Mouse (Mus musculus) embryo, embryonic 10.5 days (tissue): ENCODE data around the gene Cd96.
"Not testable (repeated sequence)": the region's sequence is repeated elsewhere in the genome, so short reads cannot be mapped to it uniquely, and the experiment has no call there.

Experiments
- DNase-seq: peaks from one replicate; pipeline ENCODE4 v3.0.0-alpha.2; 2015; ENCODE audit warnings: low spot score

The Cd96 gene

DNA sequence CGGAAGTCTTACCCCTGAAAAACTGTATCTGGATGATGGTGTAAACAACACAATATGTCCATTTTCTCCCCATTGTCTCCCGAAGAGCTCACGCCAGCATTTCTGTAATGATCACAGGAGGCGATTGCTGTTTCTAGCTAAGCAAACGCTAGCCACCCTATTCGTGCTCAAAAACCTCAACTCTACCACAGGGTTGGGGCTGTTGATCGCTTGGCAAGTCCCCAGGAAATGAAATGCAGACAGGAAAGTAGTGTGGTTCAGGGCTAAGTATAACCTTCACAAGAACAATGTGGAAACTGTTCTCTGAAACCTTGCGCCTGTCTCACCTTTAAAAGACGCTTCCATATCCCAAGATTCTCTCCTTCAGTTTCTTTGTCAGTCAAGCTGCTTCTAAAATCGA lies at the start of gene Cd96:
Cd96 (minus strand) TSS at position 232 of the 400 bp plus-strand sequence.
- no peak for DNase-seq

- DNase-seq = no peak
Measured at GRCm38 (mm10) chr16:46166971-46167370, 46.9 kb upstream of the Cd96 start.

- no peak for DNase-seq
Measured at GRCm38 (mm10) chr16:46165305-46165704, 45.3 kb upstream of the Cd96 start.

DNA sequence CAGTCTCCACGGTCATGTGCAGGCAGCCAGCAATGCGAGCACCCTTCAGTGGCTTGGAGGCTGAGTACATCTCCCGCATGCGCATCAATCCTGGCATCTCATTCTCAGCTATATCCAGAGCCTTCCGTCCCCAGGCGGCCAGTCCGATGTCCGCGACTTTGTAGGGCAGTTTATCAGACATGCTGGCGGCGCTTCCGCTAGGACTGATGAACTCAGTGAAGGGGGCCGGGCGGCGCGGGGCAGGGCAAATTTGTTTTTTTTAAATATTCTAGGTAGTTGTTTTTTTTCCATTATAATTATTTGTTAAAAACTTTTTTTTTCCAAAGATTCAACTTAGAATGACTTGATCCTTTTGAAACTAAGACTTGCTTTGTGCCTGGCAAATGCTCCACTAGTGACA lies 34.8 kb upstream of the Cd96 start, which contains the start of gene Gm4737:
Gm4737 (minus strand) TSS at position 246 of the 400 bp plus-strand sequence.
- not testable (repeated sequence) for DNase-seq

GRCm38 (mm10) chr16:46151141-46151540 lies 31.1 kb upstream of the Cd96 start:
- peak; percentile 8 for DNase-seq

DNA sequence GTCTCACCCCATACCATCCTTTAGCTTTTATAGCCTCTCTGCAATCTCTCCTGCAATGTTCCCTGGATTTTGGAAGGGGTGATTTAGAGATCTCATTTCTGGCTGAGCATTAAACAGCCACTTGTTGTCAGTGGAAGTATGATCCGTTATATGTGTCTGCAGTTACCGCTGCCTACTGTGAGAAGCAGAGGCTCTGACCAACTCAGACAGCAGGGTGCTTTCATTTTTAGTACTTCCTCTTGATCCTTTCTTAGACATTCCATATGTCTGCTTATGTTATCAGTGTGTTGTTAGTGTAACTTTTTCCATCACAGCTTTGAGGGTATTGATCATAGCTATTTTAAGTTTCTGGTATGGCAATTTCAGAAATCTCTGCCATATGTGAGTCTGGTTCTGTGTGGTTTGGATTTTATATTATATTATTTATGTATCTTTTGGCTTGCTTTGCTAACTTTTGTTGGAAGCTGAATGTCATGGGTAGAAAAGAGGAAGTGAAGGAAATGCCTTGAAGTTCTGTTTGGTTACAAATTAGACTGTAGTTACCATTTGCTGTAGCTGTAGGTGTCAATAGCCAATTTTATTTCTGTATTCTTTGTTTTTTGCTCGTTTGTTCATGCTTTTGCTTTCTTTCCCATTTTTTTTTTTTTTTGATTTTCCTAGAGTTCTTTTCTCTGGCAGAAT lies 28.8 kb upstream of the Cd96 start:
- no peak for DNase-seq

DNA sequence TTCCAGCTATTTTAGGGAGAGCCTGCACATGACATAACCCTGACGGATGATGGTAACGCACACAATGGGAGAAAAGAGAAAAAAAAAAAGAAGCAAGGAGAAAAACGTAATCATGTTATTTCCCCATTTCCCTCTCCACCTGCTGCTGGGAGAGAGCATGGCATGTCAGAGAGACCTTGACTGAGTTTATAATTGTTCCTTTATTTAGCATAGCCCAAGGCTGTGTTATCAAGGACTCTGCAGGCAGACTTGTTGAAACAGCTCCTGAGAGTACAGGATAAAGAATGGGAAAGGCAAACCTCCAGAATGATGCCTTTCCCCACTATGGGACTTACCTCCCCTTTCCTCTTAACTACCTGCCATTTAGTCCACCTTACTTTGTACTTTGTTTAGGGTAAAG lies 26.9 kb upstream of the Cd96 start:
- no peak for DNase-seq

- DNase-seq = peak; percentile 7
Measured at GRCm38 (mm10) chr16:46122238-46122637, 2.2 kb upstream of the Cd96 start.

DNA sequence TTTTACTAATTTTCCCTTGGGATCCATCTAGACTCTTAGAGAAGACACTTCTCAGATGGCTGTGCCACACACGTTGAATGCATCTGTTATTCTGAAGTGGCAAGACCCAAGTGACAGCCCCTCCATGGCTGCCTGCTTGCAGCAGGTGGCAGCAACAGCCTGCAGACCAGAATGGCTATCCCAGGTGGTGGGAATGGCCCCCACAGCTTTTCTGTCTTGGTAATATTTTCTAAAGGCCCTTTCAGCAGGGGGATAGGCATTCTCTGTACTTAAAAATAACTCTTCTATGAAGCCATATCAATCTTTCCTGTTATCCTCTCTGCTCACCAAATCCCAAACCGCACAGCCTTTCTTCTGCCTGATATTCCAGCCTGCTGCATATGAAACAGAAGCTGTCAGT lies 1.4 kb upstream of the Cd96 start:
- DNase-seq = peak; percentile 58

GRCm38 (mm10) chr16:46120607-46121006 lies 556 bp upstream of the Cd96 start:
- DNase-seq = peak; percentile 25

DNA sequence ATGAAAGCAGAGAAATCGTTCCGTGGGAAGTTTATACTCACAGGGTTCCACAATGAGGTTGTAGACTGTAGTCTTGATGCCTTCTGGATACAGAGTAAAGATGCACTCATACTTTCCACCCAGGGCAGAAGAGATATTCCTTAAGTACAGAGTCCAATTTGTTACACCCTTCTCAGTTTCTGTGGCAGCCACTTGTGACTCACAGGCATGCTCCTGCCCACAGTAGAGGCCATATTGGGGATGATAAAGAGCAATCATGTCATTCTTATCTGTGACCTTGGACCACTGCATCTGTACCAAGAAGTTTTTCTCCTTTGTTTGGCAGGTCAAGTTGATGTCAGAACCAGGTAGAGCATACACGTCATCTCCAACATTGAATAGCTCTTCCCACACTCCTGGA lies 2.4 kb downstream of the Cd96 start:
- no peak for DNase-seq

GRCm38 (mm10) chr16:46114727-46115126 lies 5.3 kb downstream of the Cd96 start:
- no peak for DNase-seq

GRCm38 (mm10) chr16:46109536-46109935 lies 10.5 kb downstream of the Cd96 start:
- no peak for DNase-seq

DNA sequence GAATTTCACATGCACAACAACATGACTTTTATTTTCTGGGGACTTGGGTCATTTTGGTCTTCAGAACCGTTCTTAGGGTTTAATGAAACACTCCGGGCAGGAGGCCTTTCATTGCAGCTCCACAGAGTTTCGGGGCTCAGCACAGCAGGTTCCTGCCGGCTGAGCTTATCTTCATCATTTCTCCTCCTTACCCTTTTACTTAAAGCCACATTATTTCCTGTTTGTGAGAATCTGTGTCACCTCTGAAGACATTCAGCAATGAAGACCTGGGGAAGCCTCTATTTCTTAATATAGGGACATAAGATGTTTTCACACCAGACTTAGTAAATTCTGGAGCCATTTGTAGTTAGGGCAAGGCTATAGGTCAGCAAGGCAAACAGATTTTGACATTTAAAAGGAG lies 12.6 kb downstream of the Cd96 start:
- DNase-seq = no peak

GRCm38 (mm10) chr16:46104491-46104890 lies 15.6 kb downstream of the Cd96 start:
- DNase-seq = no peak

DNA sequence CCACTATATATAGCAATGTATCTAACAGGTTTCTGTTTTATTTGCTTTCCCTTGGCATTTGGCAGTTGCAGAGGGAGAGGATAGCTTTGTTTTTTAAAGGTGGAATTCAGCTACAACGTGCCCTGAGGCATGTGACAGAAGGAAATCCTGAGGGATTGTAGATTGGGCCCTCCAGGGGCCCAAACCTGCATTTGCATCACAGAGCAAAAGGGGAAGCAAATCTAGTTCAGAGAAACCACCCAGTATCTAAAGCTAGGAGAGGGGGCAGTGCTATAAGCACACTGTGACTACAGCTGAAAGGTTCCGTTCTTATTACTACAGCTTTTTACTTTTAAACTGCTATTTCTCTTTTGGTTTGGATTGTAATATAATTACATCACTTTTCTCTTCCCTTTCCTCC lies 18.3 kb downstream of the Cd96 start:
- no peak for DNase-seq

DNA sequence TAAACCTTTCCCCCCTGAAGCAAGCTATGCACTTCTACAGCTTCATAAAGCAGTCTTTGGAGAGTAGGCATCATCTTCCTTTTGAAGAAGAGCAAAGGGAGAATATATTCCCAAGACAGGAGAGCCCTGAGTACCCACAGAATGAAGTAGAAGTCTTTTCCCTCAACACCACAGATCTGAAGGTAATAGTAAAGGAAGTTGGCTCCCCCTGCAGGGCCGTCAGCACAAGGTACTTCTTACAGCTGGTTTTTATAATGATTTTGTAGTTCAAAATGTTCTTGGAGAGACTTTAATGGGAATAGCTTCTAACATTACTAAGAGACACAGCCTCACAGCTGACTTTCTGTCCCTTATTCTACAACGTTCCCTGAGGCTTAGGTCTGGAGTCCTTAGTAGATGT lies 19.8 kb downstream of the Cd96 start:
- no peak for DNase-seq

DNA sequence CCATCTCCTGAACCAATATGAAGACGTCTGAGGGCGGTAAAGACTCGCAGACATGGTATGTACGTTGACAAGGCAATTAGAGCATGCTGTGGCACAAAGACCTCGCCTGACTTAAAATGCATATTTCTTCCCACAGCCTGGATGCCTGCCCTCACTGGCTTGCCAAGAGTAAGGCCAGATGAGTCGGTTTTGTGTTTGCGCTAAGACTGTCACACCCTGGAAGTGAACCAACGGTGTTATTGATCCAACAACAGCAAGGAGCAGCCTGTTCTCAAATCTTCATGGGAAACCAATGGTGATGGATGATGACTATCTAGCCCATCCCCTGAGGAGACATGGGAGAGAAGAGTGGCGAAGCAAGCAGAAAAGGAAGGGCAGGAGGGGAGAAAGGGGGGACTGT lies 22.6 kb downstream of the Cd96 start:
- no peak for DNase-seq

- DNase-seq = no peak
Measured at GRCm38 (mm10) chr16:46094478-46094877, 25.6 kb downstream of the Cd96 start.

DNA sequence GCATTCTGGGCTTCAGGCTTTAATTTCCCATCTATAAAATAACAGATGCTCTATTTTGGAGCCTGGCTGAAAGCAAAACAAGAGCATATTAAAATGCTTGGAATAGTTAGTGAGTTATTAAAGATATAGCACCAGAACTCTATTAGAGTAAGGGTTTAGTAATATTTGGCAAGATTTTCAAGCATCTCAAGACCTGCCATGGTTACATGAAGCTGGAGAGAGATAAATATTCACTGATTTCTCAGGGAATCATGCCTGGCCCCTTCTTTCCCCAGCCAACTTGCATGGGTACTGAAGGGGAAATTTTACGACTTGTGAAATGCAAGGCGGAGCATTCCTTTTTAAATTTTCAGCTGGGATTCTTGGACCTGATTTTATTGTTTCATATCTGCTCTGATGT lies 27.1 kb downstream of the Cd96 start:
- DNase-seq = no peak

DNA sequence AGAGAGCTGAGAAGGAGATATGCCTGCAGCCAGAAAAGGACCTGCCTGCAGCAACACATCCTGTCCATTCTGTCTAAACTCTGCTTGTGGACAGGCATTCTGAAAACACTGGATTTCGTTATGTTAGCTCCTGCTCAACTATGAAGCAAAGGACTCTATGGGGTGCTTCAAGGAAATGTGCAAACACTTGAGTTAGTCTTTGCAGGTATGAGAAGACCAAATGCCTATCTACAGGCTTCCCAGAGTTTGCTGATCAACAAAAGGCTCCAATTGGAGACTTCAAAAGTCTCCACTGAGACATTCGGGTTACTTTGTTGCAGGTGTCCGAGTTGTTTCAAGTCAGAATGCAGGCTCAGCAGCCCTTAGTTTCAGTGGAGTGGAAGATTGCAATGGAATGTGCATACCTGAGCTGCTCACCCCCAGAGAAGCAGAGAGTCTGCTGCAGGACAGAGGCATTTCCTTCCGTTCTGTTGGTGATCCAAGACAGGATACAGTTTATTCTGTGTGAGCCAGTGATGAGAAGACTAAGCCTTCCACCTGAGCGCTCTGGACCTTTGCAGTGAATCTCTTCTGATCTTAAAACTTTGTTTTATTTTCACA lies 33.1 kb downstream of the Cd96 start:
- DNase-seq = no peak

DNA sequence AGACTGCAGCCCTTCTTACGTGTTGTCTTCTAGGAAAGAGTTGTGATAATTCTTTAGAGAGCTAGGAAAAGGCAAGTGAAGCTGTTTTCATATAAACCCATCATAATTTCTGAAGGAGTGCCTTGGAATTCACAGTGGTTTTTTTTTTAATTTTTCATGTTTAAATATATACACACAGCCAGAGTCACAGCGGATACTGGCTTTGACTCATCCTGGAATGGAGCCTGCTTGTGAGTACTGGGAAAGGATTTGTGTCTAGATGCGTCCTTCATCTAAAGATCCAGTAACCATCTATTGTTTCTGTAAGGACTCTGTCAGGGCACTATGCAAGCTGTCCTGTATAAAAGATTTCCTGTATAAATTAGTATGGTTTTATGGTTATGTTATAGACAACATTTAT lies 52.1 kb downstream of the Cd96 start:
- DNase-seq = no peak

- no peak for DNase-seq
Measured at GRCm38 (mm10) chr16:46063278-46063677, 56.8 kb downstream of the Cd96 start.

GRCm38 (mm10) chr16:46046906-46047305 lies 73.1 kb downstream of the Cd96 start:
- DNase-seq = no peak
